Comparison of ENCODE assay signal across 13 mouse cellular contexts in the genomic region with DNA sequence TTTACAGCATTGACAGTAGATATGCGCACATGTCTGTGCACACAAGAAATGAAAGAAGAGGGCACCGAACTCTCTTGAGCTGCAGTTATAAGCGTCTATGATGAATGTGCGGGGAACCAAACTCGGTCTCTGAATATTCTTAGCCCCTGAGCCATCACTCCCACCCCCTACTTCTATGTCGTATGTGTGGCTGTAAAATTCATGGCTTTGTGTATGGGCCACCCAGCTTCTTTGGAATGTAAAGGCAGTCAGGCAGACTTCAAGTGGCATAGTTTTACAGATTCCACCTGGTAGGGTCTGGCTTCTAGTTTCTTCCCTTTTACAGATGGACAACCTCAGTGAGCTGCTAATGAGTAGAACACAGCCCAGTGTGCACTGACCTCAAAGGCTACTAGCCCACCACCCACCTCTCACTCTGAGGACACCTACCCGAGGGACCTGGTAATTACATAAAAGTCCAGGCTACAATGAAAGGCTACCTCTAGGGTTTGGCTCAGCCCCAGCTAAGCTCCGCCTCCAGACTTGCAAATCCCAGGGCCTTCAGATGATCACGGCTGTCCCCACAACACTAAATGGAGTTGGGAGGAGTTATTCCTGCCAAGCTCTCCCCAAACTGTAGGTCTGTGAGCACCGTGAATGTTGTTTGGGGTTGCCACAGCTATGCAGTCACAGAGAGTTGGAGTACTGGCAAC. TPM values are rescaled to one million over a fixed set of nuclear protein-coding genes. Genes with fewer than 3 reads are reported as not detected.
A peak's percentile ranks its signal among the peaks of the same experiment; 100 is the strongest.
DNase-seq lines count a peak whose midpoint lies in the region; ATAC-seq lines count a peak whose summit lies in the region.
"Had no signal": no experiment of that assay in that cellular context is flagged by ENCODE, and none has a peak within 500 bp of the region (broad histone marks: within the 10 kb centered on the region; RNA-seq: fewer than 3 reads in every experiment).

No protein-coding gene starts in this region.

- no peaks in the 10 kb centered on the region for H3K9me3 ChIP-seq in limb, embryonic 11.5 days (ENCODE audit: control insufficient read depth, low read length)
- H3K9me3 ChIP-seq: midbrain, embryonic 10.5 days; neural tube, embryonic 15.5 days had no signal

- peak; percentile 18; the same call in 1 of the 2 replicates for ATAC-seq in limb, embryonic 11.5 days (ENCODE audit: insufficient number of reproducible peaks, low FRiP score, low TSS enrichment, low read depth)
- no peak for ATAC-seq in megakaryocyte, adult 5-6 weeks (ENCODE audit: poor library complexity, severe bottlenecking)
- ATAC-seq: forebrain, postnatal 0 days had no signal

- peaks cover 19% of the 10 kb centered on the region for H3K4me1 ChIP-seq in limb, embryonic 11.5 days (ENCODE audit: control insufficient read depth, insufficient read depth, low read length)

- H3K27me3 ChIP-seq in limb, embryonic 11.5 days (ENCODE audit: control insufficient read depth, insufficient read depth, low read length) = no peaks in the 10 kb centered on the region
- H3K27me3 ChIP-seq: neural tube, embryonic 15.5 days had no signal

- no peak overlapping the region for H3K4me2 ChIP-seq in limb, embryonic 11.5 days (ENCODE audit: low read depth, severe bottlenecking)
- H3K4me2 ChIP-seq: neural tube, embryonic 15.5 days had no signal

- no peak overlapping the region for H3K9ac ChIP-seq in limb, embryonic 11.5 days (ENCODE audit: low read length)
- H3K9ac ChIP-seq: forebrain, postnatal 0 days; neural tube, embryonic 15.5 days had no signal

- peak overlapping the region; percentile 70; the same call in 1 of the 2 replicates for H3K27ac ChIP-seq in limb, embryonic 11.5 days (replicated peaks; ENCODE audit: low read depth, low read length)

- WGBS in limb, embryonic 11.5 days = 47% methylated on average over 10 of the region's 10 CpGs

- peak; percentile 41 for DNase-seq in adrenal gland, adult 2 months
- DNase-seq in adrenal gland, adult 8-10 months = no peak
- DNase-seq in R1 (ENCODE audit: low read depth, low spot score) = peak; percentile 37
- peak; percentile 72 for DNase-seq in kidney, adult 11 months
- peak; percentile 62 for DNase-seq in limb, embryonic 11.5 days (ENCODE audit: low spot score)
- DNase-seq in thymus, postnatal 14 days = no peak
- DNase-seq in layer of hippocampus, adult 9-11 months = no peak
- DNase-seq: forebrain, postnatal 0 days; heart, adult 18-20 months; left cerebral cortex, postnatal 4 days had no signal

- H3K36me3 ChIP-seq in limb, embryonic 11.5 days (ENCODE audit: control insufficient read depth, insufficient read depth, low read length) = no peaks in the 10 kb centered on the region
- H3K36me3 ChIP-seq: midbrain, embryonic 10.5 days; neural tube, embryonic 15.5 days had no signal

- no peak overlapping the region for H3K4me3 ChIP-seq in limb, embryonic 11.5 days (ENCODE audit: low read depth, low read length)
- H3K4me3 ChIP-seq: midbrain, embryonic 10.5 days; neural tube, embryonic 15.5 days had no signal

RNA-seq across cellular contexts. Expression of a gene that starts 17.6 kb away (rescaled TPM):
- total RNA-seq in adrenal gland, adult 2 months (2021) = 1 to 10 TPM in 1 of 2 experiments, under 1 TPM in 1; 0.46 to 1.0 TPM
- polyA plus RNA-seq in adrenal gland, adult 2 months (2012; rRNA removed) = 0.97 and 1.5 TPM in 2 replicates
- total RNA-seq in adrenal gland, adult 8-10 months (2022) = 1 to 10 TPM in 2 of 4 experiments, under 1 TPM in 2; 0.63 to 3.3 (median 1.6) TPM
- 0.21 and 0.29 TPM in 2 replicates for polyA plus RNA-seq in limb, embryonic 11.5 days (2014; fragmentation: Nextera tagmentation; extraction: Ambion mirVana)
- total RNA-seq in megakaryocyte, adult 5-6 weeks (2015) = 0.52 and 1.2 TPM in 2 replicates
- total RNA-seq in megakaryocyte, adult 5-6 weeks (2017) = 0.55 and 0.85 TPM in 2 replicates

RNA-seq across cellular contexts. Expression of a gene that starts 18.5 kb away (rescaled TPM):
- total RNA-seq in adrenal gland, adult 2 months (2021) = 10 to 100 TPM; 72.6 to 91.6 TPM
- 84.0 and 89.4 TPM in 2 replicates for polyA plus RNA-seq in adrenal gland, adult 2 months (2012; rRNA removed)
- 10 to 100 TPM; 73.1 to 83.0 (median 79.9) TPM for total RNA-seq in adrenal gland, adult 8-10 months (2022)
- polyA plus RNA-seq in limb, embryonic 11.5 days (2014; fragmentation: Nextera tagmentation; extraction: Ambion mirVana) = 63.2 and 70.6 TPM in 2 replicates
- total RNA-seq in megakaryocyte, adult 5-6 weeks (2015) = 34.1 and 34.5 TPM in 2 replicates
- total RNA-seq in megakaryocyte, adult 5-6 weeks (2017) = 17.0 and 18.8 TPM in 2 replicates

RNA-seq across cellular contexts. Expression of a gene that starts 26.1 kb away (rescaled TPM):
- 1 to 10 TPM; 3.9 to 5.1 TPM for total RNA-seq in adrenal gland, adult 2 months (2021)
- 1.4 and 1.6 TPM in 2 replicates for polyA plus RNA-seq in adrenal gland, adult 2 months (2012; rRNA removed)
- 10 to 100 TPM in 1 of 4 experiments, 1 to 10 TPM in 3; 5.5 to 13.4 (median 8.9) TPM for total RNA-seq in adrenal gland, adult 8-10 months (2022)
- polyA plus RNA-seq in limb, embryonic 11.5 days (2014; fragmentation: Nextera tagmentation; extraction: Ambion mirVana) = 4.5 and 8.7 TPM in 2 replicates
- 1.5 and 3.0 TPM in 2 replicates for total RNA-seq in megakaryocyte, adult 5-6 weeks (2015)
- total RNA-seq in megakaryocyte, adult 5-6 weeks (2017) = 2.9 and 3.3 TPM in 2 replicates

Comparison
In these comparisons a context has a peak if more than half of its experiments do, and no peak if none do; other contexts are left out.
1. DNase-seq: peak in adrenal gland, adult 2 months (single experiment), R1 (single experiment), kidney, adult 11 months (single experiment) and limb, embryonic 11.5 days (single experiment); none in adrenal gland, adult 8-10 months (single experiment), thymus, postnatal 14 days (single experiment) and layer of hippocampus, adult 9-11 months (single experiment).